Mouse (Mus musculus) ES-Bruce4 (cell line): ENCODE measurements around the gene Gramd1b. TPM values are rescaled to one million over a fixed set of nuclear protein-coding genes. Genes with fewer than 3 reads are reported as not detected.
A peak's percentile ranks its signal among the peaks of the same experiment; 100 is the strongest.

Experiments used
- H3K27ac ChIP-seq: 2 replicates; pipeline ENCODE4 v1.5.1; 2012; ENCODE audit warnings: low read length, inconsistent platforms; ENCODE audit not compliant: insufficient read depth
- H3K27me3 ChIP-seq: 2 replicates; pipeline ENCODE4 v1.6.1; 2012; ENCODE audit warnings: mild to moderate bottlenecking, low read length, inconsistent platforms; ENCODE audit not compliant: control insufficient read depth, poor library complexity, insufficient read depth, severe bottlenecking
- H3K36me3 ChIP-seq: 2 replicates; pipeline ENCODE4 v1.6.1; 2012; ENCODE audit warnings: inconsistent platforms, mild to moderate bottlenecking, low read length, moderate library complexity; ENCODE audit not compliant: control insufficient read depth, poor library complexity, insufficient read depth, severe bottlenecking
- H3K4me1 ChIP-seq: one replicate; pipeline ENCODE4 v1.8.1; 2011; ENCODE audit warnings: low read length; ENCODE audit not compliant: control insufficient read depth, insufficient read depth
- H3K4me3 ChIP-seq: 2 replicates; pipeline ENCODE4 v1.5.1; 2011; ENCODE audit warnings: low read depth, mild to moderate bottlenecking, low read length
- H3K9ac ChIP-seq: 2 replicates; pipeline ENCODE4 v1.6.1; 2012; ENCODE audit warnings: low read depth, mild to moderate bottlenecking, inconsistent platforms; ENCODE audit not compliant: poor library complexity, severe bottlenecking
- H3K9me3 ChIP-seq: replicated peaks from 2 replicates; pipeline ENCODE4 v1.6.1; 2012; ENCODE audit warnings: mild to moderate bottlenecking, low read length, inconsistent platforms; ENCODE audit not compliant: control insufficient read depth, poor library complexity, insufficient read depth, severe bottlenecking
- CTCF ChIP-seq: IDR thresholded peaks from one replicate; pipeline ENCODE4 v1.8.1; 2011; ENCODE audit warnings: low read depth, low read length
- EP300 ChIP-seq: IDR thresholded peaks from 2 replicates; pipeline ENCODE4 v1.6.1; 2011; ENCODE audit warnings: low read depth, low read length; ENCODE audit not compliant: insufficient read depth
- POLR2A ChIP-seq: IDR thresholded peaks from one replicate; pipeline ENCODE4 v1.8.1; 2011; ENCODE audit warnings: low read length; ENCODE audit not compliant: insufficient read depth
- polyA plus RNA-seq: library from polyadenylated mRNA; stranded (reverse); fragments of >200 nt; gene quantifications from 2 replicates; pipeline ENCODE4 v1.2.4, GENCODE M21; 2011; ENCODE audit warnings: low read depth; ENCODE audit not compliant: missing spikeins, insufficient read depth, insufficient read length

Gene Gramd1b
- polyA plus RNA-seq, 1 experiment = 14.2 TPM

DNA sequence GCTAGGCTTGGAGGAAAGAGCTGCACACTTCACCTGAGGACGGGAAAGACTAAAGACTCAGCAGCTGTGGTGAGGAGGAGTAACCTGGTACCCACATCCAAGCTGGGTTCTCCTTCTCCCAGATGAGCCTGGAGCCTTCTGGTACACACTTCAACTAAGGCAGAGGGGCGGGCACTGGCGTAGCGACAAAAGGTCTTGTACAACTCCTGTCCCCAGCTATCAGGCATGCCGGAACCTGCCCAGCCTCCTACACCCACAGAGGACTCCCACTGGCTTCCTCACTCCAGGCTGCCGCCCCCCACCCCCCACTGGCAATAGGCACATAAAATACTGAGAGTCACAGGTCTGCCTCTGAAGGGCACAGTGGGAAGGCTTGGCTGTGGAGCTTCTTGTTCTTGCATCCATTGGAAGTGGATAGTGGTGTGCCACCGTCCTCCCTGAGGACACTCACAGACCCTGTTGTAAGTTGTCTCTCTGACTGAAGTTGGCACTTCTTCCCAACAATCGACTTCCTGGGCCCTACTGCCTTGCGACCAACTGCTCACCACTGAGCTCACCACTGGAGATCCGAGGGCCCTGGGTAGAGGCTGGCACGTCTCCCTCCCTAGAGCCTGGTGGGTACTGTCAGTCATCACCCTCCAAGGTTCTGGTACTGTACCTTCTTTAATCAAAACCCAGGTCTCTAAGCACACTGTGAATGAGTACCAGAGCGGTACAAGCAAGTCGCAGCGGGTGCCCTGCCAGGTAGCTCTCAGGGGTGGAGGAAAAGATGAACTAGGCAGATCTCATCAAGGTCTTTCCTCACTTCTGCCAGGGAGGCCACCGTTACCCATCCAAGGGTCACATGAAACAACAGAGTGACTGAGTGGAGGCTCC, 199.5 kb downstream of the Gramd1b start:
- Histone ChIP-seq H3K9me3 (no peaks in the 10 kb centered on the region), H3K27me3 (no peaks in the 10 kb centered on the region), H3K4me1 (peaks cover 5% of the 10 kb centered on the region), H3K27ac (0 out of 2 replicates have a peak overlapping the region, but pooled peaks have one; percentile 8), H3K36me3 (no peaks in the 10 kb centered on the region), H3K4me3 (no peak overlapping the region), H3K9ac (no peak overlapping the region)
- TF ChIP-seq CTCF (no peak), POLR2A (no peak), EP300 (no peak)

- Histone ChIP-seq H3K9ac (no peak overlapping the region), H3K4me1 (peaks cover 5% of the 10 kb centered on the region), H3K4me3 (no peak overlapping the region), H3K27ac (0 out of 2 replicates have a peak overlapping the region, but pooled peaks have one; percentile 8), H3K36me3 (no peaks in the 10 kb centered on the region), H3K27me3 (no peaks in the 10 kb centered on the region), H3K9me3 (no peaks in the 10 kb centered on the region)
- TF ChIP-seq CTCF (peak; percentile 98), POLR2A (no peak), EP300 (peak; percentile 24; the same call in 1 of the 2 replicates)
Observed at GRCm38 (mm10) chr9:40330609-40331382, 200.4 kb downstream of the Gramd1b start.

- H3K9me3 ChIP-seq = no peaks in the 10 kb centered on the region
- H3K9ac ChIP-seq = no peak overlapping the region
- peaks cover 7% of the 10 kb centered on the region for H3K4me1 ChIP-seq
- H3K27me3 ChIP-seq = no peaks in the 10 kb centered on the region
- TF ChIP-seq EP300 (no peak), CTCF (no peak), POLR2A (no peak)
- H3K36me3 ChIP-seq = no peaks in the 10 kb centered on the region
- H3K27ac ChIP-seq = no peak overlapping the region
- H3K4me3 ChIP-seq = no peak overlapping the region
Observed at GRCm38 (mm10) chr9:40326260-40326915, 204.8 kb downstream of the Gramd1b start.

DNA sequence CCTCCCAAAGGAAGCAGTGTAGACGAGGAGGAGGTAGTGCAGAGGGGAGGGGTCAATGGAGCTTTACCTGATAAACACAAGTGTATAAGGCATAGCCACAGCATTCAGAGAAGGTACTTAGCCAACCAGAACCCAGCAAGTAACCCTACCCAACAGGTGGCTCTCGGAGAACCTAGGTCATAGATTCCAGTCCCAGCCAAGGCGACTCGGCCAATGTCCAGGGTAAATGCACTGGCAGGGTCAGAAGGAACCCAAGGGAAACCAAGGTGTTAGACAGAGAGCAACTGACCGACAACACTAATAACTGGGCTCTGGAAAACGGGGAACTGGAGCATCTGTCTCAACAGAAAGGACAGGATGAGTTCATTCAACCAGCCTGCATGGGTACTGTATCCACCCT, 206.4 kb downstream of the Gramd1b start:
- Histone ChIP-seq H3K27ac (no peak overlapping the region), H3K9me3 (no peaks in the 10 kb centered on the region), H3K27me3 (no peaks in the 10 kb centered on the region), H3K4me3 (no peak overlapping the region), H3K9ac (no peak overlapping the region), H3K4me1 (peaks cover 7% of the 10 kb centered on the region), H3K36me3 (no peaks in the 10 kb centered on the region; the same call in 1 of the 2 replicates)
- TF ChIP-seq CTCF = no peak
- no peak for TF ChIP-seq EP300
- TF ChIP-seq POLR2A = no peak

DNA sequence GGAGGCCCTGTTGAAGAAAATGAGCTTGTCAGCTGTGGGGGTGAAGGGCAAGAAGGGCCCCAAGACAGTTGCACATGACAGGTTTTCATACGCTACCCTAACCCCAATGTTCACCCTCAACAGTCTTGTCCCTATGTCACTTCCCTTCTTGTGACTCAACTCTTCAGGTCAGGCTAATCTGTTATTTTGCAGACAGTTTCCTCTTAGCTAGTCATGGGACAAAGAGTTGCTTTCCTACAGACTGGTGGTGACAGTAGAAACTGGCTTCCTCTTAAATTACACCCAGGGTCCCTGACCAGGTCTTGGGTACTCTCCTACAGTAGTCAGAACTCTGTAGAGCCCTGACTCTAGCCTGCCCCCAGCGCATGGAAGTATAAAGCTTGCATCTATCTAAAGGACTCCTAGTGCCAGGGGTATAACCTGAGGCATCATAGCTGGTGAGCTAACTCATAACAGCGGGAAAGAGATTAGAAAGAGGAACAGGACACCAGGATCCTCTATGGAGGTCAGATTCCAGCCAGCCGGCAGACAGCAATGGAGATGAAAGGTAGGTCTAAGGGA, 206.9 kb downstream of the Gramd1b start:
- Histone ChIP-seq H3K4me1 (peaks cover 7% of the 10 kb centered on the region), H3K9ac (no peak overlapping the region), H3K36me3 (no peaks in the 10 kb centered on the region; the same call in 1 of the 2 replicates), H3K27me3 (no peaks in the 10 kb centered on the region), H3K9me3 (no peaks in the 10 kb centered on the region), H3K27ac (no peak overlapping the region), H3K4me3 (no peak overlapping the region)
- no peak for TF ChIP-seq CTCF
- no peak for TF ChIP-seq EP300
- no peak for TF ChIP-seq POLR2A
